Mouse (Mus musculus) CD8-positive naive resting alpha-beta T cell, adult 2 months (primary cell): ENCODE measurements around the gene Plch2.

Experiments used
- DNase-seq, 2 experiments: peaks; one replicate each; pipeline ENCODE4 v3.0.0; 2022; ENCODE audit warnings: low read depth in 2 of 2, low spot score in 2 of 2

Plch2 gene

DNA sequence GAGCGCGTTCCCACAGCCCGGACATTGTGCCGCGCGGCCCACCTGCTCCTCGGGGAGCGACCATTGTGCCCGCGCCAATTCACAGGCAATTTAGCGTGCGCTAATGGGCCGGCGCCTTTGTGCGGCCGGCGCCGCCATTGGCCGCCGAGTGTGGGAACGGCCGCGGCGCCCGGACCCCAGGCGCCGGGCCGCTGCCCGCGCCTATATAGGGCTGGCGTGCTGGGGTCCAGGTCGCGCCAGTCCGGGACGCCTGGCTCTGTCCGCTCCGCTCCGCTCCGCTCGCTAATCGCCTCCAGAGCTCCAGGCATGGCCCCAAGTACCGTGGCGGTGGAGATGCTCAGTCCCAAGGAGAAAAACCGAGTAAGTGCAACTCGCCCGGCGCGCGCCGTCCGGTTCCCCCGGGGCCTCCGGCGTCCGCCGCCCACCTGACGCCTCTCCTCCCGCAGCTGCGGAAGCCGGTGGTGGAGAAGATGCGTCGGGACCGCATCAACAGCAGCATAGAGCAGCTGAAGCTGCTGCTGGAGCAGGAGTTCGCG is 95.8 kb downstream of the Plch2 start, which contains the start of gene Hes5:
Gene Hes5, plus strand, starts transcription at position 234 of the 536 bp plus-strand sequence.
- DNase-seq = no peak

DNA sequence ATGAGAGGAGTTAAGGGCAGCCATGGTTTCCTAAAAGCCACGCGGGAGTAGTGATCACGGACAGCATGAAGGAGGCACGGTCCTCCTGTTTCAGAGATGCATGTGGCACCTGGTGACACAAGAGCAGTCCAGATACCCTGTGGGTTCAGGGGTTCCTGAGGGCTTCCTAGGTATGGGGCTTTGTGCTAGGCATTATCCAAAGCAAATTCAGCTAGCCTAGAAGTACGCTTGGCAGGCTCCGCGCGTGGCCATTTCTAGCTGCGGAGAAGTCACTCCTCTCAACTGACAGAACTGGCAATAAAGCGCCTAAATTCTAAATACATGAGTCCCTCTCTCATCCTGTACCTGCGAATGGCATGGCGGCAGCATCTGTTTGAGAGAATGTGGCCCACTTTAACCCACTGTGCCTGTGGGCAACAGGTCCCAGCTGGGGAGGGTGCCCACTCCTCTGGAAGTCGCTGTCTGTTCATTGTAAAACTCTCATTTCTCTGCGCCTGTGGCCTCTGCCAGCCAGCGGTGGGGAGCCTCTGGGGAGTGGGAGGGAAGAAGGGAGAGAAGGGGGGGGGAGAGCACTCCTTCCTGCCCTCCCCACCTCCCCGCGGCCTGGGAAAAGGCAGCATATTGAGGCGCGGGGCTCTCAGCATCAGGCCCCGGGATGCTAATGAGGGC is 96.4 kb downstream of the Plch2 start:
- DNase-seq = no peak

DNA sequence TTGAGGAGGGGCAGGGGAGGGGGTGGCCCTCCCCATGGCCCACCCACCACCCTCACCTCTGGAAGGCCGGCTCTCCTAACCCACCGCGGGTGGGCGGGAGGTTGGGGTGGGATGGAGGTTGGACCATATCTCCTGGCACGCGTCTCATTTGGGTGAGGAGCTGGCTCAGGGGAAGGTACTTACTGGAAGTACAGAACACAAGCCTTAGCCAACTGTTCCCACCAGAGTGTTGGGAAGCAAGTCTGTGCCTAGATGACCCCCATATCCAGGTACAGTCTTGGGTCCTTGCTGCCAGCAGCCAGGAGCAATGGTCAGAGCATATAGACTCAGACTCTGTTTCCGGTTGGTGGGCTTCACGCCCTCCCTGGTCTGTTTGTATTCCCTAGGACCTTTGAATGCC is 98.0 kb downstream of the Plch2 start:
- DNase-seq = no peak

DNA sequence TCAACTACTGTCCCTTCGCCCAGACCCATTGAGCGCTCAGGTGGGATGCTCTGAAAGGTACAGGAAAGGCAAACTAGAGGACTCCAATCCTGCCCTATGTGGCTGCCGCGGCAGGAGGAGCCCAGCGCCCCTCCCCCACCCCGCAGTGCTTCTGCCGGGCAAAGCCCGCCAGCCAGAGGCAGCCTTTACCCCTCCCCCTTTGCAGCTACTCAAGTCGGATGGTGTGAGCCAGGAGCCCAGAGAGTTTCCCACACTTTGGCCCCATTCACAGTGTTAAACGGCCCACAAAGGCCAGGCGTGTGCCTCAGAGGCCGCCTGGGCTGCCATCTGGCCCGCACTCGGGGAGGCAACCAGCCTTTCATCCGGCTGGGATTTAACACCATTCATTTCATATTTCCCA is 98.4 kb downstream of the Plch2 start:
- no peak for DNase-seq

DNA sequence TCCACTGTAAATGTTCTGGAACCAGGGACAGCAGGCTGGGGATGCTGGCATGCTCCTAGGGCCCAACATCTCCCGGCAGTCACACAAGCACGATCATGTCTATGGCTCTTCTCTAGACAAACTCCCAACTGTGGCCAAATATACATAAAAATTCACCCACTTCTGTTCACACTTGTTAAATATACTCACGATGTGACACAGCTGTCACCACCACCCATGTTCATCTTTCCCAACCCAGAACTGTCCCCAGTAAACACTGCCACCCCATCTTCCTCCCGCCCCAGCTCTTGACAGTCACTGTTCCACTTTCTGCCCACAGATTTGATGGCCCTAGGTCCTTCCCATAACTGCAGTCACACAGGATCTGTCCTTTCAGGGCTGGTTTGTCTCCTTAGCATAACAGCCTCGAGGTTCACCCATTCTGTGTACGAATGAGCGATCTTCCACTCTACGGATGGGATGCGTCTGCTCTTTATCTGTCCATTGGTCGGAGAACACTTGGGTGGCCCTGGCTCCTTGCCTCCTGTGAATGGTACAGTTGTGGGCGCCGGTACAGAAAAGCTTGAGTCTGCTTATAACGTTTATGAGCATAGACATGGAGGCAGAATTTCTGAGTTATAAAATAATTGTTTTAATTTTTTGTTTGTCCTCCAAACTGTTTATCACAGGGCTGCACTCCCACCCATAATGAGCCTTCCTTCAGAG is 99.1 kb downstream of the Plch2 start:
- no peak for DNase-seq

DNA sequence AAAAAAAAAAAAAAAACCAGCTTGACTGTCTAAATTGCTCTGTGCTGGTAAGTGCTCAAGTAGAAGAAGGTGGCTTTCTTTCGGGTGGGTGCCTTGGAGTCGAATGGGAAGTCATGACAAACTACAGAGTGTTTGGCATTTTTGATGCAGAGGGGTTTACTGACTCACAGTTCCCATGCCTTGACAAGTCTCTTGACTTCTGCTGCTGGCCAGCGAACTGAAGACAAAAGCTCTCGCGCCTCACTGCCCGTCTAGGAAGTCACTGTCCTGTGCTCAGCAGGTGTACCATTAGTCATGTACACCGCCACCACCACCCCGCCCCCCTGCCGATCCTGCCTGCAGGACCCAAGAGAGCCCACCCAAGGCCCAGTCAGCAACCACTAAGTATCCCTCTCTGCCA is 100.0 kb downstream of the Plch2 start:
- DNase-seq = no peak

DNA sequence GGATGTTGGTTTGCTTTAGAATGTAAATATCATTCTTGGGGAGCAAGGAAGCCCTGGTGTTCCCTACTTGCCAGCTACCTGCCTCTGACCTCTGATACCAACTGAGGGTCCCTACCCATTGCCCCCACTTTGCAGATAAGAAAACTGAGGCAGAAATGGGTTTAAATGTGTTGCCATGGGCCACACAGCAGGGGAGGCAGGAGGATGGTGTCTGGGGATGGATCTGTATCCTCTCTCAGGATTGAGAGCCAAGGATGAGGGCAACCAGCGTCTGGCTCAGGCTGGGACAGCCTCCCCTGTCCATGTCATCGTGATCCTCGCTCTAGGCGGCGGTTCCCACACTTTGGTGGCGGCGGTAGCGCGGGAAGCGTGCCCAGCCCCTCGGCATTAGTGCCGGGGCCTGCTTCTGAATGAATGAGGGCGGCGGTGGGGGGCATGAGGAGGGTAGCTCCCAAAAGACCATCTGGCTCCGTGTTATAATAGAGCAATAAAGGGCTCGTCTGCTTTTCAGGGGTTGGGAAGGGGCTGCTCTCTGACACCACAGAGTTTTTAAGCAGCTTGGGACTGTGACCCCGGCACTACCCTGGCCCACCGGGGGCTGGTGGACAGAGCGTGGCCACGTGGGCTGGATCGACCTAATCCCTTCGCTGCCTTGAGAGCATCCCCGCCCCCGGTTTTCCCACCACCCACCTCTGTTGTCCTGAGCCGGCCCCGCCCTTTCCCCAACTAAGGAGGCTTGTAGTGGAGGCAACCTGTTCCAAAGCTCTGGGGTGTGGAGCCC is 103.9 kb downstream of the Plch2 start:
- DNase-seq = no peak

DNA sequence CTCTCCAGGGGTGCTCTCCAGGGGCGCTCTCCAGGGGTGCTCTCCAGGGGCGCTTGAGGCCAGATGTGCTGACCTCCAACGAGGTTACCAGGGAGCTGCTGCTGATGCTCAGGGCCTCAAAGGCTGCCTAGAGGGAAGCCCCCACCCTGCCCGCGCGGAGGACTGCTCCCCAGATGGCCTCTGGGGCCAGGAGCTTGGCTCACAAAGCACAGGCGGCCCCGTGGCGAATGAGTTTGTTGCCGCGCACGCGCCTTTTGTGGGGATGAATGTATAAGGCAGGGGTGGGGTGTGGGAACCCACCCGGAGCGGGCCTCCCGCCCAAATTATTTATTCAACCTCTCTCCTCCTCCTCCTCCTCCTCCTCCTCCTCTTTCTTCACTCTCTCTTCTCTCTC is 107.0 kb downstream of the Plch2 start:
- no peak for DNase-seq

DNA sequence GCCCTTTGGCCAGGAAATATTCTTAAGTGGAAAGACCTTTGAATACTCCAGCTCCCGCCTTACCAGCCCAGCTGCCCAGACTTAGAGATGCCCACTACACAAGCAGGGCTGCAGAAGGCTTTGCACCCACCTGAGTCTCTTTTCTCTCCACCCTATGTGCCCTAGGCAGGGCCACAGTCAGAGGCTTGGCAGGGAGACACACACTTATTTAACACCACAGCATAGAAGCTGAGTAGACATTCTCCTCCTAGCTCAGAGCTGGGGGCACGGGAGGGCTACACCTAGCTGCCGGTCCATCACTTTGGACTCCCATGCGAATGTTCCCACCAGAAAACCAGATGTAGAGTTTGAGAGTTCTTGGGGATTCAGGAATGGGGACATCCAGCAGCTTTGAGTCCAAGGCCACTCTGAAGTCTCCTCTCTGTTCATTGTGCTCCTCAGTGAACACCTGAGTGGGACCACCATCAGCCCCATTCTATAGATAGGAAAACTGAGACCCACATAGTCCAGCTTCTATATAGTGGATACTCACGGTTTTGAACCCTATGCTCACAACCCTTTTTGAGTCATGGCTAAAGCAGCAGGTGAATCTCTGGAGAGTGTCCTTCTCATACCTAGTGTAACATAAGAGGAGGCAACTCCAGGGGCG is 107.5 kb downstream of the Plch2 start:
- no peak for DNase-seq

DNA sequence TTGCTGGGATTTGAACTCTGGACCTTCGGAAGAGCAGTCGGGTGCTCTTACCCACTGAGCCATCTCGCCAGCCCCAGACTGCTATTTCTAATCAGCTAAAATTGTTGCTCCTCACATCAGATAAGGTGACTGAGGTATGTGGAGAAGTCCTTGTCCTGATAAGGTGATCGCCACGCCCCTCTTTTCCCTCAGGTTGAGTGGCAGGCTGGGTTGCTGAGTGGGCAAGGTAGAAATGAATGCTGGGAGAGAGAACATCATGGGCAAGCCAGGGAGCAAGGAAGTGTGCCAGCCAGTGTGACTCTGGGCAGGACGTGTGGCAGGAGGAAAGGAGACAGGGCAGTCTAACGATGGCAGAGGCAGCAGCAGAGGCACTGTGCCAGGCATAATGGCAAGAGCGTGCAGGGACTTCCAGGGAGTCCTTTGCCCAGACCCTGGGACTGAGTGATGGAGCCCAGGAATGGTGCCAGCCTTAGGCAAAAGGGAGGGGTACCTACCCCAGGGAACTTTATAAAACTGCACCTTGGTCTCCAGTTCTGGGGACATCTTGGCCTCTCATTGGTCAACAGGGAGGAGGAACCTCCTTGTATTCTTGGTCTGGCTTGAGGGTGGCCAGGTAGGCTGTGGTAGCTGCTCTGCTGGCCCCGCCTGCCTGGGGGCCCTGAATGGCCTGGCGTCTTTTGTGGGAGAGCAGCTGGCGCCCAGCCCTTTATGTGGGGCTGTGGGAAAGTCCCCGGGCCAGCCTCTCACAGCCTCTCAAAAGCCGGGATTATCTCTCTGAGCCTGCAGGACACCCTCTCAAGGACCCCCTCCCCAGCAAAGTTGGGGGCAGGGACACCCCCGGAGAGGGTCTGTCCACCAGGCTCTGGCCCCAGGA is 108.3 kb downstream of the Plch2 start:
- DNase-seq = no peak

DNA sequence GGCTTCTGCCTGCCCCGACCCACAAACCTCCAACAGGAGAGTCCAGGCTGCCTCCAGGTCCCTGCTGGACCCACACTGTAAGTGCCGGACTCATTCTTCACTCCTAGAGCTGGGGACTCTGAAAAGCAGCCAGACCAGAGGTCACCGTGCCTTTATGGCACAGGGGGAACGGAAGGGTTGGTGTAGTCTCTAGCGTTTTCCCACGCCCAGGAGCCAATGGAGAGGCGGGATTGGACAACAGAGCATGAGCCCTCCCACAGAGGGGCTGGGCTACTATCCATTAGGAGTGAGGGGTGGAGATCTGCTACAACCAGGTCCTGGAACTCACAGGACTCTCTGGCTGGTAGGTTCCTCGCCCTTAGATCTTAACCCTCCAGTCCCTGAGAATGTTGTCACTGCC is 110.3 kb downstream of the Plch2 start:
- DNase-seq = no peak

DNA sequence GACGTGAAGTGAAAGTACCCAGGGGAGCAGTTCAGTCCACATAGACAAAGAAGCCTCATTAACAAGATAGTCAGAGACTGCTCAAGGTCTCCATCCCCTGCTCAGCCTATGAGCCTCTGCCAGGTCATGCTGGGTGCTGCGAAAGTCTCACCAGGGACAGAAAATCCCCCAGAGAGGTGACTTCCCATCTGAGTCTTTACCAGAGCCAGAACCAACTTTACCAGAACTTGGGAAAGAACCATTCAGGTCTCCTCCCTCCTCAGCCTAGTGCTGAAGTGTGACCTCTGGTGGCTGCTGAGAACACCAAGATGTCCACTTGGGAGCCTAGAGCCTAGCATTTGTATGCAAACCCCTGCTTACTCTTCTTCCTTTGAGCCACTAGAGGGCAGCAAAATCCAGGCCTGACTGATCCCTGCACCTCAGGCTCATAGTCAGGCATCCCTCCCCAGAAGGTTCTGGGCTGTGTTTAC is 112.4 kb downstream of the Plch2 start:
- DNase-seq = peak; percentile 70 to 79

DNA sequence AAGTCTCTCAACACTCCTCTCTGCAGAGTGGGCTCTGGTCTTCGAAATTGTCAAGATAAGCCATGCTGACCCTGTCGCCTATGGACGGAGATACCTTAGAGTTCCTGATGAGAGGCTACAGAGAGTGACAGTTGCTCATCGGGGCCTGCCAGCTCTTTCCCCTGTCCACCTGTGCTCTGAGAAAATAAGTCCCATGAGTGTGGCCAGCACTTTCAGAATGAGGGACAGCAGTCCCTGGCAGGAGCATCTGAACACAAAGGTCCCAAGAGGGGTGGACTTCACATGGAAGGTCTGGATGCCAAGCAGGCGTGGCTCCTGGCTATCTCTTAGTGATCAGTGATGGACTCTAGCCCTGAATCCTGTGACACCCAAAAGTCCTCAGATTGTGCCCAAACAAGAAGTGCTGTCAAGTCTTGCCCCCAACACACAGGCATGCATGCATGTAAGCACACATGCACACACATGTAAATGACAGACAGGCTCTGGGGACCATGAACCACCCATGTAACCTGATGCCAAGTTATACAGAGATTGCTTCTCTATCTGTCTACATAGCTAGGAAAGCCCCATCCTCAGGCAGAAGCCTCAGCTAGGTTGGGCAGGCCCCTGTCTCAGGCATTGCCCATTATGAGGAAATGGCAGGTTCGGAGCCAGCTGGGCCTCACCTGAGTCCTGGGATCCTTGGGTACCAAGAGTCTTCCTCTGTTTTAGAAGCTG is 113.1 kb downstream of the Plch2 start:
- DNase-seq = no peak

DNA sequence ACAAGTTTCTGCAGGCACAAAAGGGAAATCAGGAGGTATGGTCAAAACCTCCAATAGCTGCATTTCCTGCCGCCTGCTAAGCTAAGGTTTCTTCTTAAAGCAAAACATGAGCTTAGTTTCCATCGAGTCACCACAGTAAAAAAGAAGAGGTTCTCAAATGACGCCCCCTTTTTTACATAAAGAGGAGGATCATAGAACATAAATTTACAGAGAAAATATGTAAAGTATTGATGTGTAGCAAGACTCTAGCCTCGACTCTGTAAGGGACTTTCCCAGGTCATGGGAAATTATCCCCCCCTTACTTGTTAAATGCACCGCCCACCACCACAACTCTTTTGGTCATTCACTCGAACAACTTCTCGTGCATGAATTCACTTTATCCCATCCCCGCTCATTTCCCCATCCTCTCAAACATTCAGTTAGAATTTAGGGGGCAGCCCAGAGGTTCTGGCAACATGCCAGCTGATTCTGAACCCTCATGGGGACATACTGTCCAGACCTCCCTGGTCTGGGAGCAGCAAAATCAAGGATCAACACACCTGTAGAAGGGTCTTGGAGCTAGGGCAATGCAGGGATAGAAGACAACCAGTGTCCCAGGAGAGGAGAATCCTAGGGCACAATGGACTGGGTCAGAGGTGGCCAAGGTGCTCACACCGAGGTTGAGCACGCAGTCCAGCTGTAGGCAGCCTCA is 113.8 kb downstream of the Plch2 start:
- DNase-seq = no peak

DNA sequence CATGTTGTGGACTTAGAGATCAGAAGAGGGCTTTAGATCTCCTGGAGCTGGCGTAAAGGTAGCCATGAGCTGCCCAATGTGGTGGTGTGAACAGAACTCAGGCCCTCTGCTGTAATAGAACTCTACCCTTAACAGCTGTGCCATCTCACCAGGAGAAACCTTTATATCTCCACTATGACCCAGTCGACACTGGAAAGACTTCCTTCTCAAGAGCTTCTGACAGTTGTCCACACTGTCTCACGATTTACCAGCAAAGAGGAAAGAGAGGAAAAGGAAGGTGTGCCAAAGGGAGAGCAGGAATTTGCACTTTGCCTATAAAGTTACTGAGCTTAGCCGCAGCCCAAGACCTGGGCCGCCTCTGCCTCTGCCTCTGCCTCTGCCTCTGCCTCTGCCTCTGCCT is 114.8 kb downstream of the Plch2 start:
- no peak for DNase-seq

DNA sequence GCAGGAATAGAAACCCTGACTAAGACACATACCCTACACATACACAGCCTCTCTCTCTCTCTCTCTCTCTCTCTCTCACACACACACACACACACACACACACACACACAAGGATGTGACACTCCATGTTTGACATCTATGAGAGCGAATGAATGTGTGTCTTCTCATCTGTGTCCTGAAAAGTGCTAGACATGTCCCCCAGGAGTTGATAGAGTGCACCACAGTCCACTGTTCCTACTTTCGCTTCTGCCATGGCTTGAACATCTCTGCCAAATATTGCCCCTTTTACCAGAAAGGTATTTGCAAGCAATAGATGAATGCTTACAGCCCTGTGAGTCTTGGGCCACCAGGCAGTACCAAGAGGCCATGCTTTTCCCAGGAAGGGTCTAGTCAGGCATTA is 116.4 kb downstream of the Plch2 start:
- no peak for DNase-seq

DNA sequence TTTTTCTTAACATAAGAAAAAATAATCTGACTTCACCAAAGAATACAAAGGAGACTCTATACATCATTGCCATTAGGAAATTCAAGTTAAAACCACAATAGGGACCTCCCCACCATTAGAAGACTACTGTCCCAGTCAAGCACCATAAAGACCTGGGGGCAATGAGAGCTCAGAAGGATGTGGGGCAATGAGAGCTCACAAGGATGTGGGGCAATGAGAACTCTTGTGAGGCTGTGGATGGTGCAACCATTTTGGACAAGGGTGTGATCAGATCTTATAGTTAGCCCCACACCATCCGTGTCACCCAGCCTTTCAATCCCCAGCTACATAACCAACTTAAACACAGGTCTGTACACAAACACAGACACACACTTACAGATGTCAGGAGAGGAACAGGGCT is 118.8 kb downstream of the Plch2 start:
- no peak for DNase-seq

DNA sequence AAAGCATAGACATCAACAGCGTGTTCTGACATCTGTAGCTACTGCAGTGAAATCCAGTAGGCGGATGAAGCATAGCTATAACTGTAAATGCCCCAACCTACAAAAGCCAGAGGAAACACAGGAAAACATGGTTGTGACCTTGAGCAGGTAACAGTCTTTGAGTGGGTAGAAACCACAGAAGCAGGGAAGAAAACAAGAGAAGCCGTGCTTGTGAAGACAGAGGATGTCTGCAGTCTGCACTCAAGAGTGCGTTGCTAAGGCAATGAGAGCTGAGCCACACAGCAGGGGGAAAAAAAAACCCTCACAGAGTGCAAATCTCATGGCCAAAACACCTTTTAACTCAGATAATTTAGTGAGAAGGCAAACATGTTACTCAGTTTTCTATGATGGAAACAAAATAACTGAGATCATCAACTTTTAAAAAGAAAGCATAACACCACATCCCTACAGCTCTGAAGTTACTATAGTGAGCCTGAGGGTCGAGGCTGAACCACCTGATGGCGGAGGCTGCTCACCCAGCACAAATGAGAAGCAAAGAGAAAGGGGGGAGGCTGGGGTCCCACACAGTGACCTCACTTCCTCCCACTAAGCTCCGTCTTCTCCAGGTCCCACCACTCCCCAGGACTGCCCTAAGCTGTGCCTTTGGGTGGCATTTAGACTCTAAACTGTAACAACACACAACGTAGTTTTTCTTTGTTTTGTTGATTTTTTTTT is 119.9 kb downstream of the Plch2 start:
- peak; percentile 79 to 80 for DNase-seq
